Mouse (Mus musculus) testis, postnatal 14 days (tissue): ENCODE results near the gene Trabd2b.

ENCODE experiments used
- DNase-seq: peaks from one replicate; pipeline ENCODE4 v3.0.0; 2021; ENCODE audit warnings: low spot score

Trabd2b gene

GRCm38 (mm10) chr4:114495688-114496426, 89.3 kb downstream of the Trabd2b start:
- DNase-seq: no peak

- DNase-seq: no peak
These were observed 93.1 kb downstream of the Trabd2b start for GRCm38 (mm10) chr4:114499650-114500049.

DNA sequence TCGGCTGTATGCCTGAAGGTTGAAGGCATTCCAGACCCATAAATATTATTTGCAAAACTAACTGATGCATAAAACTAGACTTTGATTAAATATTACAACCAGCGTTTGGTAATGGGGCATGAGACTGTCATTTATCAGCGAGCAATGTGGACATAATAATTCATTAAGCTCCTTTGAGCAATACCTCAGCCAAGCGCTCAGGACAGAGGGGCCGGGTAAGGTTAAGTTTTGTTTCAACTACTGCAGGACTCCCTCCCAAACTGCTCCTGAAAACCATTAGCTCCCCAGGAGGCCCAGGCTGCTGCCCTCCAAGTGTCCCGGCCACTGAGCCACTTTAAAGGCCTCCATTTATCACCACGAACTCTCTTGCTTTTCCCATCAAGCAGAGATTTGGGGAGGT, 93.8 kb downstream of the Trabd2b start:
- no peak for DNase-seq

DNA sequence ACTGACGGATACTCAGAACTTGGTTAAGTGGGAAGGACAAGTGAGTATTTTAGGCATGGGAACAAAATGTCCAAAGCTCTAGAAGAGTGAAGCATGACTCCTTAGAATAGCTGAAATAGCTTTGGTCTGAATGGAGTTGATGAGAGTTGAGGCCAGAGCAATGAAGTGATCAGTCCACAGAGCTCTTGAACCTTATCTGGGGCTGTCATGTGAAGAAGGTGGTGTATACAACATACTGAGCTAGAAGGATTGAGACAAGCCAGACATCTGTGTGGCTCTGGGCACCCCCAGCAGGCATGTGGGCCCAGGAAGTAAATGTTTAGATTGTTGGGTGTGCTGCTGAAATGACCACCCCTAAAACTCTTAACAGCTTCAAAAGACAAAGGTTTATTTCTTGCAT, 94.5 kb downstream of the Trabd2b start:
- no peak for DNase-seq

DNA sequence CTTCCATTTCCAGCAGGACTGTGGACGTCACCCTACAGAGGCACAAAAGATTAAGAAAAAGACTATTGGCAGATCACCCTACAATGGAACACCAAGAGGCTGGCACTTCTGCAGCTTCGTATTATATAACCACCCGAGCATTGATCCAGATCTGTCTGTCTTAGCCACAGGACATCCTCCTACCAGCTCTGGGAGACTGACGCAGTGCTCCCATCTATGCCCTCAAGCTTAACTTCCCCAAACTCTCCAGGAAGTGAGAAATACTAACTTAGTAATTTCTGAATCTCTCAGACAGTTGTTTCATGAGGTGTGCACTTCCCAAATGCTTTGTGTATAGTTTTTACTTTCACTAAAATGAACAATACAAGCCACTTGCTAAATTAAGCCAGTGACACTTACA, 95.1 kb downstream of the Trabd2b start:
- no peak for DNase-seq

GRCm38 (mm10) chr4:114504227-114505041, 97.9 kb downstream of the Trabd2b start:
- DNase-seq: no peak

DNA sequence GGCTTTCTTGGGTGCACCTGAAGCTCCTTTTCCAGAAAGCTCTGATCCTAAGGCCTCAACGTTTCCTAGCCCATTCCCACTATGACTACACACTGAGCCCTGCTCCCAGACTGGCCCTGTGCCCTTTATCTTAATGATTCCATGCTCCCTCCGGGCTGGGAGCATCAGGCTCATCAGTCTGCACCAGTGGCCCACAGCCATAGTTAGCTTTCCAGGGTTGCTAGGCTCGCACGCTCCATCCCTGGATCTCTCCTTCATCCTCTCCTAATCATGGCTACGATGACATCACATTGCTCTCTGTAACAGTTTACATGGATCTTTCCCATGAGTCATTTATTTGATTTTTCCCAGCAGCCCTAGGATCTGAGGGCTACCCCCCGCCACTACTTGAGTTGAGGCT, 103.1 kb downstream of the Trabd2b start:
- DNase-seq: no peak

GRCm38 (mm10) chr4:114511649-114512048, 105.1 kb downstream of the Trabd2b start:
- DNase-seq: no peak

- no peak for DNase-seq
These were observed 106.6 kb downstream of the Trabd2b start for GRCm38 (mm10) chr4:114513149-114513548.

DNA sequence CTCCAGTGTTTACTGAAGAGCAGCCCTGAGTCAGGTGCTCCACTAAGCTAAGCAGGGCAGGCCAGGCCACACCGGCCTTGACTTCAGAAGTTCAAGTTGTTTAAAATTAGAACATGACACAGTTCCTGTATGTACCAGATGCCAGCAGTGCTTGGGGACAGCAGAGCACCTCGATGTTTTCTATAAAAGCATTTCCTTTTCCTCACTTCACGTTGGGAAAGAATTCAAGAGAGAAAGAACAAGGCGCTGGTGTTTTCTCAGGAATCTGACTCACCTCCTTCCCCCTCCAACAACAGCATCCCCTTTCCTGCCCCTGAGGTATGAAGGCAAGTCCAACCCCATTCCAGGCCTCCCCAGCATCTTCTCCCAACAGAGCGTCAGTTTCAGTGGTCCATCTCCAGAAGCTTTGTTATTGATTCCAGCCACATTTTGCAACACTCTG, 108.8 kb downstream of the Trabd2b start:
- DNase-seq: no peak

DNA sequence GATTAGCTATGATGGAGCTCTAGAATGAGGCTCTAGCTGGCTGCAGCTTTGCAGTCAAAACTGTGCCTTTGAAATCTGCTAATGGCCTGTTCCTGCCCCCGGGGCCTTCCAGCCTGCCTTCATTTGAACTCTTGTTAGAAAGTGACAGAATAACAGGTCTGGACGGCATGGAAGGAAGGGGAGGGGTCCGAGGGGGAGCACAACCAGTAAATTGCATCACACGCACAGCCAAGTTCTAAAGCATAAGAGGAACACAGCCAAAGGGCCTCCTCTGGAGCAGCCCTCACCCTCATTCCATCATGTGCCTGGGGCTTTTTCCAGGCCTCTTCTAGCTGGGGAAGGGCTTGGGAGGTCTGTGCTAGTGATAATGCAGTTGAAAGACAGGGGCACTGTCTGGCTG, 110.1 kb downstream of the Trabd2b start:
- DNase-seq: no peak

DNA sequence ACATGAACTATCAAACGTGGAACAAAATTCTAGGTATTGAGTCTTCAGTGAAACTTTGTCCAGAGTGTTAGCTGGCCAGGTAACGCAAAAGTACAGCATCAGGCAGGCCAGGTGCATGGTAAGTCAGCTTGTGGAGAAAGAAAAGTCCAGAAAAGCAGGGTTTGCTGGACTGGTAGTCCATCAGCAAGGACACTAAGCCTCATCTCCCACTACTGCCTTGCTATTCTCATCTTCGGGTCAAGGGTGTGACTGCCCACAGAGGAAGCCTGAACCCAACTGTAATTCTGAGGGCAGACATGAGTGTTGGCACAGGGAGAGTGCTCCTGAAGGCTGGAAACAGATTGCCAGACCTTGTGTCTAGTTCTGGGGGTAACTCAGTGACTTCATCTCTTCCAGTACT, 111.5 kb downstream of the Trabd2b start:
- no peak for DNase-seq

- DNase-seq: no peak
These were observed 112.0 kb downstream of the Trabd2b start for GRCm38 (mm10) chr4:114518571-114518970.

- no peak for DNase-seq
These were observed 112.8 kb downstream of the Trabd2b start for GRCm38 (mm10) chr4:114519321-114519720.

- no peak for DNase-seq
These were observed 113.4 kb downstream of the Trabd2b start for GRCm38 (mm10) chr4:114519966-114520365.

GRCm38 (mm10) chr4:114523335-114524188, 117.0 kb downstream of the Trabd2b start:
- DNase-seq: no peak

DNA sequence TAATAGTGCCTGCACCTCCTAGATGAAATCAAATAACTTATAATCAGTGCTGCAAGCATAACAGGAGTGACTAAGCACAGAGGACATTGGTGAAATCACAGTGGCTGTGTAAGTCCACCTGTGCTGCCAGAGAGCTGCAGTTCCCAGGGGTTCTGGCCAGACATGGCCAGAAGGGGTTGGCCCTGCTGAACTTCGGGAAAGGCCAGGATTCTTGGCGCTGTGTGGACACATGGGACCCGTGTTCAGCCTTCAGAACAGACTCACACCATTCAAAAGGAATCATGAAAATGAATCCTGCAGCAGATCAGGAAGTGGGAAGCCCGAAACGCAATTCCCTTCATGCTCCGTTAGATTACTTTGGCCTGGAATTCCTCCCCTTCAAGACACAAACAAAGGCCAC, 125.1 kb downstream of the Trabd2b start:
- DNase-seq: no peak

GRCm38 (mm10) chr4:114533894-114534754, 127.6 kb downstream of the Trabd2b start:
- peak; percentile 53 for DNase-seq

GRCm38 (mm10) chr4:114537376-114537974, 131.0 kb downstream of the Trabd2b start:
- DNase-seq: no peak

DNA sequence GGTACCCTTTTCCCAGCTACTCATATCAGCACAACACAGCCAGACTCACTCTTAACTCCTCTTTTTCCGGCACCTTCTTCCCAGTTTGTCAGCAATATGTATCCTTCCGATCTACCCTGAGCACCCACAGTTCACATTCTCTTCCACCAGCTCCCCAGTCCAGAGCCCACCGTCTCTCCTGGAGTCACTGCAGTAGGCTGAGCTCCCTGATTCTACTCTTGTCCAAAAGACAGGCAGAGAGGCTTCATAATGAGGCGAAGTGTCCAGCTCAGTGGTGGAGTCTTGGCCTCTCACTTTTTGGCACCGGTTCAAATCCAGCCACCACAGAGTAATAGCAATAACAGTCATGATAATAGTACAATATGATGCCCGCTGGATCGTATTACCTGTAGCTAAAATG, 133.5 kb downstream of the Trabd2b start:
- no peak for DNase-seq

DNA sequence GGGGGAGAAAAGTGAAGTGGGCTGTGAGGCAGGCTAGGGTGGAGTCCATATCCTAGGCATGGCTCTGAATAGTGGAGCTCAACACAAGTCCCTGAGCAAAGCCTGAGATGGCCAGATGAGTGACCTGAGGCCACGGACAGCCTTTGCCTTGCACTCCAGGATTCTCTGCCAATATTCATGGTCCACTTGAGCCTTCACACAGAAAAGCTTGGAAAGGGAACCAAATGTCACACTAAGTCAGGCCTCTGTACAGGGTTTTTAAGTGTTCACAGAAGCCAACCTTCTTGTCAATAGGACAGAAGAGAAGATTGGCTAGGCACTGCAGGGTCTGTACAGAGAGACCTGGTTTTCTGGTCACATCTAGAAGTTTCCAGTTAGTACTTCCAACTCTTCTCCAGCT, 134.7 kb downstream of the Trabd2b start:
- DNase-seq: no peak
